Mouse (Mus musculus) MEL (cell line): ENCODE data around the gene Stx6.

Source experiments
- E2F4 ChIP-seq: IDR thresholded peaks from 2 replicates; pipeline ENCODE4 v1.6.1; 2011; ENCODE audit warnings: low read depth, low read length, improper control_type of control experiment, borderline replicate concordance
- EP300 ChIP-seq, 2 experiments: IDR thresholded peaks; 2 replicates each; pipeline ENCODE4 v1.6.1; 2011; ENCODE audit warnings: improper control_type of control experiment in 2 of 2, low read length in 2 of 2, low read depth in 1 of 2, mild to moderate bottlenecking in 1 of 2
- POLR2A ChIP-seq, 2 experiments: IDR thresholded peaks; 2 replicates each; pipeline ENCODE4 v1.6.1; 2011 to 2012; ENCODE audit warnings: low read length in 2 of 2, mild to moderate bottlenecking in 2 of 2, control low read depth in 1 of 2, improper control_type of control experiment in 1 of 2, low read depth in 1 of 2, moderate library complexity in 1 of 2; ENCODE audit not compliant: control insufficient read depth in 1 of 2, insufficient read depth in 1 of 2, poor library complexity in 1 of 2

DNA sequence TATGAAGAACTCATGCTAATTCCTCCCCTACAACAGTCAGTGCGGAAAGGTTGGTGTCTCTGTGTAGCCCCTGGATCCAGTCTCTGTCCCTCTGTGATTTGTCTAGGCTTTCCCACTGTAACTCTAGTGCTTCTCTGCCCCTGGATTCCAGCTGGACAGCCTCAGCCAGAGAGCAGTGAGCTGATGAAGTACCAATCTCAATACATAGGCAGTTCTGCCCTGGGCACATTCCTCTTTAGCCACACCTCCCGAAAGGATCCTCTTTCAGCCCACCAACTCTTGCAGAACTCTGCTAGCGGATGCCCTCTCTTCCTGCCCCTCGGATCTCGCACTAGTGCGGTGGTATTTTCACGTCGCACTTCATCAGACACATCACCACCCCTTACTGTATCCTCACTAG lies 23.6 kb upstream of the Stx6 start:
- TF ChIP-seq EP300 (IDR thresholded peaks at IDR 0.05; ENCODE audit: low read depth in 1 of 2, low read length in 2 of 2): no peak
- no peak for TF ChIP-seq E2F4
- no peak for TF ChIP-seq POLR2A (IDR thresholded peaks at IDR 0.05; ENCODE audit: control insufficient read depth in 1 of 2, insufficient read depth in 1 of 2, low read depth in 1 of 2, low read length in 2 of 2, poor library complexity in 1 of 2)
